Mouse (Mus musculus): Measurements from ENCODE around the gene Pls3. TPM values are rescaled to one million over a fixed set of nuclear protein-coding genes. Genes with fewer than 3 reads are reported as not detected.
A peak's percentile ranks its signal among the peaks of the same experiment; 100 is the strongest.

The Pls3 gene
- 10 to 100 TPM; 42.2 to 51.2 TPM for total RNA-seq (2021)

GRCm38 (mm10) chrX:75874332-75875291 lies at the start of gene Pls3:
Pls3 (minus strand) TSS chrX:75875182.
- DNase-seq (ENCODE audit: low spot score) = peak; percentile 82
- intact Hi-C loops (cut with DNase I) = loop anchor here (5.0 to 10.0 kb wide), 4 partner anchors 42 to 328 kb away; no protein-coding TSS in a partner anchor

GRCm38 (mm10) chrX:75895716-75896115 lies 20.7 kb upstream of the Pls3 start:
- intact Hi-C loops (cut with DNase I) = no loop called here
- no peak for DNase-seq (ENCODE audit: low spot score)

- DNase-seq (ENCODE audit: low spot score) = no peak
- intact Hi-C loops (cut with DNase I) = loop anchor here (5.0 to 10.0 kb wide), 3 partner anchors 63 to 327 kb away; no protein-coding TSS in a partner anchor
Observed at GRCm38 (mm10) chrX:75875566-75875965, 584 bp upstream of the Pls3 start.

GRCm38 (mm10) chrX:75873813-75874212 lies 1.2 kb downstream of the Pls3 start:
- DNase-seq (ENCODE audit: low spot score) = peak; percentile 8
- intact Hi-C loops (cut with DNase I) = loop anchor here (5.0 to 10.0 kb wide), 2 partner anchors 42 to 241 kb away; no protein-coding TSS in a partner anchor

GRCm38 (mm10) chrX:75873253-75873652 lies 1.7 kb downstream of the Pls3 start:
- intact Hi-C loops (cut with DNase I) = loop anchor here (5.0 to 10.0 kb wide), 2 partner anchors 41 to 242 kb away; no protein-coding TSS in a partner anchor
- no peak for DNase-seq (ENCODE audit: low spot score)

- DNase-seq (ENCODE audit: low spot score) = no peak
- intact Hi-C loops (cut with DNase I) = loop anchor here (5.0 to 10.0 kb wide), 2 partner anchors 40 to 243 kb away; no protein-coding TSS in a partner anchor
Observed at GRCm38 (mm10) chrX:75871855-75872254, 3.1 kb downstream of the Pls3 start.

- intact Hi-C loops (cut with DNase I) = no loop called here
- DNase-seq (ENCODE audit: low spot score) = no peak
Observed at GRCm38 (mm10) chrX:75861715-75862114, 13.3 kb downstream of the Pls3 start.

- intact Hi-C loops (cut with DNase I) = no loop called here
Observed at GRCm38 (mm10) chrX:75854294-75854693, 20.7 kb downstream of the Pls3 start.

GRCm38 (mm10) chrX:75844290-75844689 lies 30.7 kb downstream of the Pls3 start:
- DNase-seq (ENCODE audit: low spot score) = no peak
- intact Hi-C loops (cut with DNase I) = no loop called here

More at GRCm38 (mm10) chrX:75854294-75854693, 20.7 kb downstream of the Pls3 start:
- no peak for DNase-seq (ENCODE audit: low spot score)

GRCm38 (mm10) chrX:75842835-75843234 lies 32.1 kb downstream of the Pls3 start:
- intact Hi-C loops (cut with DNase I) = no loop called here
- no peak for DNase-seq (ENCODE audit: low spot score)

GRCm38 (mm10) chrX:75842120-75842519 lies 32.9 kb downstream of the Pls3 start:
- intact Hi-C loops (cut with DNase I) = no loop called here
- DNase-seq (ENCODE audit: low spot score) = no peak

- no peak for DNase-seq (ENCODE audit: low spot score)
- intact Hi-C loops (cut with DNase I) = no loop called here
Observed at GRCm38 (mm10) chrX:75840263-75840662, 34.7 kb downstream of the Pls3 start.

GRCm38 (mm10) chrX:75834836-75835235 lies 40.1 kb downstream of the Pls3 start:
- DNase-seq (ENCODE audit: low spot score) = no peak
- intact Hi-C loops (cut with DNase I) = loop anchor here (5.0 kb wide), 1 partner anchor 37 kb away; no protein-coding TSS in a partner anchor

- intact Hi-C loops (cut with DNase I) = loop anchor here (5.0 kb wide), 1 partner anchor 38 kb away; no protein-coding TSS in a partner anchor
- no peak for DNase-seq (ENCODE audit: low spot score)
Observed at GRCm38 (mm10) chrX:75834286-75834685, 40.7 kb downstream of the Pls3 start.

GRCm38 (mm10) chrX:75833006-75833641 lies 41.9 kb downstream of the Pls3 start:
- no peak for DNase-seq (ENCODE audit: low spot score)
- intact Hi-C loops (cut with DNase I) = loop anchor here (5.0 kb wide), 1 partner anchor 39 kb away; no protein-coding TSS in a partner anchor

GRCm38 (mm10) chrX:75829867-75830255 lies 45.1 kb downstream of the Pls3 start:
- no peak for DNase-seq (ENCODE audit: low spot score)
- intact Hi-C loops (cut with DNase I) = loop anchor here (5.0 kb wide), 1 partner anchor 42 kb away; no protein-coding TSS in a partner anchor

GRCm38 (mm10) chrX:75829240-75829866 lies 45.6 kb downstream of the Pls3 start:
- DNase-seq (ENCODE audit: low spot score) = no peak
- intact Hi-C loops (cut with DNase I) = no loop called here

GRCm38 (mm10) chrX:75818647-75819271 lies 56.2 kb downstream of the Pls3 start:
- intact Hi-C loops (cut with DNase I) = loop anchor here (10.0 kb wide), 1 partner anchor 306 kb away; no protein-coding TSS in a partner anchor
- DNase-seq (ENCODE audit: low spot score) = no peak

- intact Hi-C loops (cut with DNase I) = loop anchor here (5.0 to 10.0 kb wide), 3 partner anchors 62 to 387 kb away; partner anchors contain the start of gene Pls3
- DNase-seq (ENCODE audit: low spot score) = no peak
Observed at GRCm38 (mm10) chrX:75814958-75815357, 60.0 kb downstream of the Pls3 start.
